Mouse (Mus musculus) megakaryocyte progenitor cell, adult 5-6 weeks (primary cell): ENCODE data around the gene Dnaja3. TPM values are rescaled to one million over a fixed set of nuclear protein-coding genes. Genes with fewer than 3 reads are reported as not detected.
A peak's percentile ranks its signal among the peaks of the same experiment; 100 is the strongest.

ENCODE experiments used
- ATAC-seq: replicated peaks from 2 replicates; pipeline ENCODE4 v1.8.0; 2016; ENCODE audit warnings: mild to moderate bottlenecking, moderate TSS enrichment, inconsistent platforms; ENCODE audit not compliant: poor library complexity
- total RNA-seq, 2 experiments: library from RNA; stranded (forward) in 1 of 2; stranded (reverse) in 1 of 2; fragments of 157-497, 149-512 nt in 1 of 2; fragments of 200-1000 nt in 1 of 2; gene quantifications; 2 replicates each; pipeline versions ENCODE4 v1.2.3 to v1.2.4; 2015 to 2017

The Dnaja3 gene
- total RNA-seq (2015): 24.6 and 26.3 TPM in 2 replicates
- total RNA-seq (2017): 59.5 and 71.1 TPM in 2 replicates

GRCm38 (mm10) chr16:4639831-4640237 lies at the start of gene Dnaja3, which contains the start of gene Vasn:
Dnaja3 (plus strand) TSS chr16:4639989.
Vasn (plus strand) TSS chr16:4639941.
- ATAC-seq: peak; percentile 85

GRCm38 (mm10) chr16:4590236-4590635 lies 49.6 kb upstream of the Dnaja3 start:
- ATAC-seq: no peak

- ATAC-seq: peak; percentile 56
Measured at GRCm38 (mm10) chr16:4592909-4593875, 46.6 kb upstream of the Dnaja3 start.

- peak; percentile 40 for ATAC-seq
Measured at GRCm38 (mm10) chr16:4593971-4594813, 45.6 kb upstream of the Dnaja3 start, which contains the start of gene Glis2. Glis2 (plus strand) TSS chr16:4594713.

- no peak; the same call in 1 of the 2 replicates for ATAC-seq
Measured at GRCm38 (mm10) chr16:4594814-4595526, 44.8 kb upstream of the Dnaja3 start.

GRCm38 (mm10) chr16:4595527-4595963 lies 44.2 kb upstream of the Dnaja3 start:
- ATAC-seq: 0 out of 2 replicates have a peak, but pooled peaks have one; percentile 13

GRCm38 (mm10) chr16:4596141-4596728 lies 43.6 kb upstream of the Dnaja3 start:
- no peak for ATAC-seq

GRCm38 (mm10) chr16:4596836-4597235 lies 43.0 kb upstream of the Dnaja3 start:
- ATAC-seq: no peak

- no peak for ATAC-seq
Measured at GRCm38 (mm10) chr16:4597296-4597695, 42.5 kb upstream of the Dnaja3 start.

- ATAC-seq: no peak
Measured at GRCm38 (mm10) chr16:4598041-4598440, 41.7 kb upstream of the Dnaja3 start.

- ATAC-seq: no peak
Measured at GRCm38 (mm10) chr16:4598891-4599543, 40.8 kb upstream of the Dnaja3 start.

- ATAC-seq: no peak
Measured at GRCm38 (mm10) chr16:4599616-4600015, 40.2 kb upstream of the Dnaja3 start.

GRCm38 (mm10) chr16:4600701-4601310 lies 39.0 kb upstream of the Dnaja3 start:
- ATAC-seq: no peak

- ATAC-seq: no peak
Measured at GRCm38 (mm10) chr16:4602189-4602588, 37.6 kb upstream of the Dnaja3 start.

GRCm38 (mm10) chr16:4602766-4603452 lies 36.9 kb upstream of the Dnaja3 start:
- ATAC-seq: no peak

- no peak for ATAC-seq
Measured at GRCm38 (mm10) chr16:4603453-4603837, 36.3 kb upstream of the Dnaja3 start.

GRCm38 (mm10) chr16:4604293-4604837 lies 35.4 kb upstream of the Dnaja3 start:
- ATAC-seq: no peak

- ATAC-seq: no peak
Measured at GRCm38 (mm10) chr16:4605514-4606131, 34.2 kb upstream of the Dnaja3 start.
